Mouse (Mus musculus) C2C12 (cell line): ENCODE measurements around the gene Tcf12. TPM values are rescaled to one million over a fixed set of nuclear protein-coding genes. Genes with fewer than 3 reads are reported as not detected.
A peak's percentile ranks its signal among the peaks of the same experiment; 100 is the strongest.

Experiments
- H3K27me3 ChIP-seq: one replicate; pipeline ENCODE4 v1.6.1; 2011; ENCODE audit not compliant: control insufficient read depth, insufficient read depth, insufficient read length
- H3K36me3 ChIP-seq: one replicate; pipeline ENCODE4 v1.6.1; 2011; ENCODE audit not compliant: control insufficient read depth, insufficient read depth
- H3K4me3 ChIP-seq: one replicate; pipeline ENCODE4 v1.5.1; 2011; ENCODE audit warnings: mild to moderate bottlenecking, control low read depth; ENCODE audit not compliant: poor library complexity, insufficient read depth, severe bottlenecking
- H3K79me2 ChIP-seq: one replicate; pipeline ENCODE4 v1.6.1; 2011; ENCODE audit not compliant: control insufficient read depth, insufficient read depth
- H3K79me3 ChIP-seq: one replicate; pipeline ENCODE4 v1.6.1; 2011; ENCODE audit warnings: low read depth, control low read depth
- H3ac ChIP-seq: one replicate; pipeline ENCODE3; 2011; ENCODE audit warnings: low read depth; ENCODE audit not compliant: control insufficient read depth, insufficient read length
- CEBPB ChIP-seq: IDR thresholded peaks from one replicate; pipeline ENCODE4 v1.6.1; 2011; ENCODE audit warnings: low read depth, mild to moderate bottlenecking, control low read depth, moderate library complexity
- CTCF ChIP-seq: IDR thresholded peaks from one replicate; pipeline ENCODE4 v1.5.1; 2011; ENCODE audit not compliant: control insufficient read depth, insufficient read depth, insufficient read length
- FOSL1 ChIP-seq: IDR thresholded peaks from one replicate; pipeline ENCODE4 v1.8.0; 2011; ENCODE audit warnings: mild to moderate bottlenecking, low read length; ENCODE audit not compliant: poor library complexity, insufficient read depth, severe bottlenecking
- MAX ChIP-seq: IDR thresholded peaks from one replicate; pipeline ENCODE4 v1.6.1; 2011; ENCODE audit warnings: mild to moderate bottlenecking, control low read depth
- MYOD1 ChIP-seq: IDR thresholded peaks from one replicate; pipeline ENCODE4 v1.6.1; 2011; ENCODE audit warnings: low read depth; ENCODE audit not compliant: control insufficient read depth, insufficient read length
- MYOG ChIP-seq: IDR thresholded peaks from one replicate; pipeline ENCODE4 v1.6.1; 2011; ENCODE audit not compliant: control insufficient read depth, insufficient read length; ENCODE audit errors: extremely low read depth
- USF1 ChIP-seq: IDR thresholded peaks from one replicate; pipeline ENCODE4 v1.6.1; 2011; ENCODE audit warnings: low read depth, mild to moderate bottlenecking, control low read depth, moderate library complexity
- polyA plus RNA-seq: library from polyadenylated mRNA; unstranded; fragments of >200 nt; fragmentation: generic; extraction: Trizol; gene quantifications from one replicate; pipeline ENCODE4 v1.2.1, GENCODE M21; 2012; ENCODE audit warnings: missing spikeins

Gene Tcf12
- polyA plus RNA-seq, 1 experiment, result 26.2 TPM

DNA sequence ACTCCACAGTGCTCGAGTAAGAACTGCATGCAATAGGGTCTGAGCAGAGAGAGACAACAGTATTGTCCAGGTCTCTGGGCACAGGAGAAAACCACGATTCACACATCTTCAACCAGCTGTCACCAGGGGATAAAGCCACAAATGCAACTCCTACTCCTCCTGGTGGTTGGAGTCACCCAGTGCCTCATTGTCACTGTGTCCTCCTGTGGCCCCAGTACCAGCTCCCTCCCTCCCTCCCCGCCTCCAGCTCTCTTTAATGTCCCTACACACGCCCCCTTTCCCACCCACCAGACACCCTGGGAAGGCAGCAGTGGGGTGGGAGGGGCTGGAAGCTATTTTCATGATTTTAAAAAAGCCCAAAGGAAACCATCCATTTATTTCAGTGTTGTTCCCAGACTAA lies 299.3 kb downstream of the Tcf12 start:
- Histone ChIP-seq H3K27me3 (no peaks in the 10 kb centered on the region), H3K79me2 (no peaks in the 10 kb centered on the region), H3ac (no peak overlapping the region), H3K36me3 (no peaks in the 10 kb centered on the region), H3K79me3 (no peaks in the 10 kb centered on the region), H3K4me3 (no peak overlapping the region)
- no peak for TF ChIP-seq CEBPB
- TF ChIP-seq MYOD1, result no peak
- no peak for TF ChIP-seq FOSL1
- TF ChIP-seq MAX, result no peak
- TF ChIP-seq USF1, result no peak
- no peak for TF ChIP-seq CTCF
- no peak for TF ChIP-seq MYOG

DNA sequence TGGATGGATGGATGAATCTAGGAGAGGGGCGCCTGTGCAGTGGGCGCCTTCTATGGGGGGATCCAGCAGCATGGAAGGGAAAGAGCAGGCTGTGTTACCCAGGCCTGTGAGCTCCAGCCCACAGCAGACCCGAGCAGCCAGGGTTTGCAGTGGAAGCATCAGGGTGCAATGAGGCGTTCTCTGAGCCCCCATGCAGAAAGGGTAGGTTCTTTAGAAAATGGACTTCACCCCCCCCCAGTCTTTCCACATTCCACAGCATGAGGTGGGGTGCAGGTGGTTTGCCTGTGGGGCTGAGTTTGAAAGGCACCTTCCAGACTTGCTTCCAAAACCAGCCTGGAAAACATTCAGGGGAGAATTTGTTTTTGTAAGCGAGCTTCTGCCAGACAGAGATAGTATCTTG lies 300.3 kb downstream of the Tcf12 start:
- no peaks in the 10 kb centered on the region for H3K36me3 ChIP-seq
- TF ChIP-seq USF1 (no peak), CEBPB (no peak), MYOD1 (no peak), MYOG (no peak), CTCF (no peak), FOSL1 (no peak), MAX (no peak)
- no peaks in the 10 kb centered on the region for H3K79me3 ChIP-seq

DNA sequence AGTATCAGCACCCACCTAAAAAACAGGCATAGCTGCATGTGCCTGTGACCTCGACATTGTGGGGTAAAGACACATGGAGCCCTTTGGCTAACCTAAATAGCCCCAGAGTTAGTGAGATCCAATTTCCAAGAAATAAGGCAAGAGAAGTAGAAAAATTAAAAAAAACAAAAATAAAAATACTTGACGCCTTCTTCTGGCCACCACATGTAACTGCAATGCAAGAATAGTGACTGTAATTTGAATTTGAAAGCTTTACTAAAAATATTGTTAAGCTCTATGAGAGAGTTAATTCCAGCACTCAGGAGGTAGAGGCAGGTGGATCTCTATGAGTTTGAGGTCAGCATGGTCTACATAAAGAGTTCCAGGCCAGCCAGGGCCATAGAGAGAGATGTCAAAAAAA lies 300.9 kb downstream of the Tcf12 start:
- no peaks in the 10 kb centered on the region for H3K27me3 ChIP-seq
- H3K79me2 ChIP-seq, result no peaks in the 10 kb centered on the region
- TF ChIP-seq CEBPB (no peak), MAX (no peak), MYOG (no peak), CTCF (no peak), USF1 (no peak), MYOD1 (no peak), FOSL1 (no peak)
- no peak overlapping the region for H3K4me3 ChIP-seq
- H3K79me3 ChIP-seq, result no peaks in the 10 kb centered on the region
- H3ac ChIP-seq, result no peak overlapping the region
- no peaks in the 10 kb centered on the region for H3K36me3 ChIP-seq

More for the DNA sequence above, 300.3 kb downstream of the Tcf12 start:
- Histone ChIP-seq H3ac (no peak overlapping the region), H3K79me2 (no peaks in the 10 kb centered on the region), H3K4me3 (no peak overlapping the region), H3K27me3 (no peaks in the 10 kb centered on the region)

DNA sequence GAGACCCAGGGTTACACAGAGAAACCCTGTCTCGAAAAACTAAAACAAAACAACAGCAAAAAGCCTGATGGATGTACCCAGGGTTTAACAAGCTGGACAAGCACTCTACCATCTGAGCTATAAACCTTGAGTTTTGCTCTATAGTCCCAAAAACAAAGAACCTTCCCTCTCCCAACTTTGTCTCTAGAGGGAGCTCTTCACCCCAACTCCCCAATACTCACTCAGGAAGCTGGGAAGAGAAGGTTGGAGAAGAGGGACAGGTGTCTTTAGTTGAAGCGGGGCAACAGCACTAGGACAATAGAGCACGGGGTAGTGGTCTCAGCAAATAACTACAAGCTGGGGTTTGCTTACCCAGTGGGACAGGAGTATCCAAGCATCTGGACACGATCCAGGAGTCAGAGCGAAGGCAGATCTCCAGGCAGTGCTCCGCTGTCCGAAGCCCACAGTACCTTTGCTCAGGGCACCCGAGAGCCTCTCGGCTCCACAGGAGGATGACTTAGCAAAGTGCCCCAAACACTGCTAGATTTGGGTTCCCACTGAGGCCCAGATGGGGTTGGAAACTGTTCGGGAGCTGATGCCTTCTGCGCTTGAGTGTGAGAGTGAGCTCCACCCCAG lies 302.9 kb downstream of the Tcf12 start:
- Histone ChIP-seq H3K4me3 (no peak overlapping the region), H3K27me3 (no peaks in the 10 kb centered on the region), H3K79me3 (no peaks in the 10 kb centered on the region), H3K79me2 (no peaks in the 10 kb centered on the region), H3ac (no peak overlapping the region), H3K36me3 (no peaks in the 10 kb centered on the region)
- TF ChIP-seq MYOG, result no peak
- TF ChIP-seq MAX, result no peak

DNA sequence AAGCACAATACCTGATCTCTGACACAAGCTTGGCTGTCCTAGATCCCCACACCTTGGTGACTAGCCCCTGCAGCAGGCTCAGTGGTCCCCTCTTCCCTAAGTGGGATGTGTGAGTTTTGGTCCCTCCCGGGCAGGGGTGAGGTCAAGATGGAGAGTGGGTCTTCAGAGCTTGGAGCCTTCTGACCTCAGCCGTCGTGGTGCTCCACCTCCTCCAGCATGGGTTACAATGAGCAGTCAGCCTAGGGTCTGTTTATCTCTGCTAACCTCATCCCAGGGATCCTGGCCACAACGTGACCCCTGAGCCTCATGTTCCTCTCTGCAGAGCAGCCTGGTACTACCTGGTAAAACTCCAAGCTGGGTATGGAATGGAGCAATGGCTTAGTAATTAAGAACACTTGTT lies 303.9 kb downstream of the Tcf12 start:
- Histone ChIP-seq H3K79me2 (no peaks in the 10 kb centered on the region), H3K36me3 (no peaks in the 10 kb centered on the region), H3ac (no peak overlapping the region), H3K79me3 (no peaks in the 10 kb centered on the region), H3K4me3 (no peak overlapping the region), H3K27me3 (no peaks in the 10 kb centered on the region)
- TF ChIP-seq CEBPB (no peak), MAX (no peak), MYOD1 (no peak), MYOG (no peak), FOSL1 (no peak), USF1 (no peak), CTCF (no peak)

DNA sequence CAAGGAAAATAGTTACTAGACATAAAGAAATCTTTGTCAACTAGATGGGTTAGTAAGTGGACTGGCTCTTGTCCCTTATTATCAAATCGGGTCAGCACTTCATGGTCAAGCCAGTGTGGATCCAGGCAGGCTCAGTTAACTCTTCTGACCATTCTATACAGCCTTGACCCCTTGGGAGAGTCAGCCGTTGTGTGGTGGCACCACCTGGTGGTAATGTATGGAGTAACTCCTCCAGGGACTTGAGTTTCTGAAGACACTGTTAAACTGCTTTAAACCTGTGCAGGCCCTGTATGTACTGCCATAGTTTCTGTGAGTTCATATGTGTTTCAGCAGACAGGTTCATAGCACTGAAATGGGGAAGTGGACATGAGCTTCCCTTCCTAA lies 305.3 kb downstream of the Tcf12 start:
- no peaks in the 10 kb centered on the region for H3K36me3 ChIP-seq
- no peaks in the 10 kb centered on the region for H3K79me2 ChIP-seq
- no peaks in the 10 kb centered on the region for H3K27me3 ChIP-seq
- peak; percentile 72 for TF ChIP-seq CTCF
- no peak for TF ChIP-seq CEBPB
- no peak for TF ChIP-seq MYOG
- no peak for TF ChIP-seq MAX
- TF ChIP-seq FOSL1, result no peak
- no peak overlapping the region for H3ac ChIP-seq
- H3K79me3 ChIP-seq, result no peaks in the 10 kb centered on the region
- H3K4me3 ChIP-seq, result no peak overlapping the region
